Mouse (Mus musculus): Measurements from ENCODE around the gene Exoc3l2. TPM values are rescaled to one million over a fixed set of nuclear protein-coding genes. Genes with fewer than 3 reads are reported as not detected.

Gene Exoc3l2
- polyA plus RNA-seq, 1 experiment from 2014 or later, result 2.5 TPM

- Histone ChIP-seq H3K27ac (no peak overlapping the region), H3K9me3 (0 out of 2 replicates have a peak, but pooled peaks cover 2% of the 10 kb centered on the region), H3K36me3 (peaks cover 96% of the 10 kb centered on the region), H3K4me3 (no peak overlapping the region), H3K27me3 (ENCODE audit: insufficient read depth, poor library complexity, severe bottlenecking) (no peaks in the 10 kb centered on the region), H3K4me1 (no peaks in the 10 kb centered on the region)
- WGBS, result 89% methylated on average over 2 of the region's 2 CpGs
- no peak for DNase-seq (ENCODE audit: low spot score)
These were observed 26.9 kb upstream of the Exoc3l2 start for GRCm38 (mm10) chr7:19436276-19436675.

GRCm38 (mm10) chr7:19437048-19437447 is 26.1 kb upstream of the Exoc3l2 start:
- no peak for DNase-seq (ENCODE audit: low spot score)
- Histone ChIP-seq H3K27me3 (ENCODE audit: insufficient read depth, poor library complexity, severe bottlenecking) (no peaks in the 10 kb centered on the region), H3K27ac (no peak overlapping the region), H3K36me3 (peaks cover 96% of the 10 kb centered on the region), H3K4me1 (no peaks in the 10 kb centered on the region), H3K9me3 (0 out of 2 replicates have a peak, but pooled peaks cover 2% of the 10 kb centered on the region), H3K4me3 (no peak overlapping the region)
- 81% methylated on average over 9 of the region's 9 CpGs for WGBS

- Histone ChIP-seq H3K27me3 (ENCODE audit: insufficient read depth, poor library complexity, severe bottlenecking) (no peaks in the 10 kb centered on the region), H3K4me3 (no peak overlapping the region), H3K9me3 (no peaks in the 10 kb centered on the region), H3K36me3 (peaks cover 93% of the 10 kb centered on the region), H3K4me1 (no peaks in the 10 kb centered on the region), H3K27ac (no peak overlapping the region)
- no peak for DNase-seq (ENCODE audit: low spot score)
- 67% methylated on average over 9 of the region's 9 CpGs for WGBS
These were observed 21.6 kb upstream of the Exoc3l2 start for GRCm38 (mm10) chr7:19441448-19442091.

- Histone ChIP-seq H3K4me3 (no peak overlapping the region), H3K9me3 (no peaks in the 10 kb centered on the region), H3K27ac (no peak overlapping the region), H3K4me1 (no peaks in the 10 kb centered on the region), H3K27me3 (ENCODE audit: insufficient read depth, poor library complexity, severe bottlenecking) (no peaks in the 10 kb centered on the region), H3K36me3 (peaks cover 93% of the 10 kb centered on the region)
- no peak for DNase-seq (ENCODE audit: low spot score)
- 34% methylated on average over 3 of the region's 3 CpGs for WGBS
These were observed 19.8 kb upstream of the Exoc3l2 start for GRCm38 (mm10) chr7:19443344-19443743.

- Histone ChIP-seq H3K4me3 (no peak overlapping the region), H3K36me3 (peaks cover 97% of the 10 kb centered on the region), H3K27ac (no peak overlapping the region), H3K27me3 (ENCODE audit: insufficient read depth, poor library complexity, severe bottlenecking) (no peaks in the 10 kb centered on the region), H3K9me3 (no peaks in the 10 kb centered on the region), H3K4me1 (no peaks in the 10 kb centered on the region)
- WGBS, result 80% methylated on average over 12 of the region's 12 CpGs
- DNase-seq (ENCODE audit: low spot score), result no peak
These were observed 18.3 kb upstream of the Exoc3l2 start for GRCm38 (mm10) chr7:19444801-19445200.

GRCm38 (mm10) chr7:19447689-19448088 is 15.4 kb upstream of the Exoc3l2 start:
- no peak overlapping the region for H3K4me3 ChIP-seq
- 89% methylated on average over 16 of the region's 16 CpGs for WGBS
- no peak overlapping the region for H3K27ac ChIP-seq
- peaks cover 97% of the 10 kb centered on the region for H3K36me3 ChIP-seq
- H3K9me3 ChIP-seq, result no peaks in the 10 kb centered on the region
- no peaks in the 10 kb centered on the region for H3K4me1 ChIP-seq
- DNase-seq (ENCODE audit: low spot score), result no peak
- no peaks in the 10 kb centered on the region for H3K27me3 ChIP-seq (ENCODE audit: insufficient read depth, poor library complexity, severe bottlenecking)

GRCm38 (mm10) chr7:19449165-19449564 is 14.0 kb upstream of the Exoc3l2 start:
- Histone ChIP-seq H3K27ac (no peak overlapping the region), H3K4me3 (no peak overlapping the region), H3K9me3 (no peaks in the 10 kb centered on the region), H3K36me3 (peaks cover 93% of the 10 kb centered on the region), H3K4me1 (no peaks in the 10 kb centered on the region; the same call in 1 of the 2 replicates), H3K27me3 (ENCODE audit: insufficient read depth, poor library complexity, severe bottlenecking) (no peaks in the 10 kb centered on the region)
- no peak for DNase-seq (ENCODE audit: low spot score)
- 77% methylated on average over 12 of the region's 12 CpGs for WGBS

- H3K27me3 ChIP-seq (ENCODE audit: insufficient read depth, poor library complexity, severe bottlenecking), result no peaks in the 10 kb centered on the region
- no peak overlapping the region for H3K4me3 ChIP-seq
- H3K27ac ChIP-seq, result no peak overlapping the region
- H3K36me3 ChIP-seq, result peaks cover 62% of the 10 kb centered on the region
- DNase-seq (ENCODE audit: low spot score), result no peak
- no peaks in the 10 kb centered on the region for H3K9me3 ChIP-seq
- 89% methylated on average over 4 of the region's 4 CpGs for WGBS
- H3K4me1 ChIP-seq, result peaks cover 32% of the 10 kb centered on the region
These were observed 7.9 kb upstream of the Exoc3l2 start for GRCm38 (mm10) chr7:19455186-19455585.

- WGBS, result 65% methylated on average over 11 of the region's 11 CpGs
- H3K4me3 ChIP-seq, result 0 out of 2 replicates have a peak overlapping the region, but pooled peaks have one; percentile 19
- no peak for DNase-seq (ENCODE audit: low spot score)
- no peak overlapping the region for H3K27ac ChIP-seq
- peaks cover 32% of the 10 kb centered on the region for H3K4me1 ChIP-seq
- H3K36me3 ChIP-seq, result peaks cover 55% of the 10 kb centered on the region
- no peaks in the 10 kb centered on the region for H3K9me3 ChIP-seq
- H3K27me3 ChIP-seq (ENCODE audit: insufficient read depth, poor library complexity, severe bottlenecking), result no peaks in the 10 kb centered on the region
These were observed 7.2 kb upstream of the Exoc3l2 start for GRCm38 (mm10) chr7:19455819-19456495.

GRCm38 (mm10) chr7:19456628-19457027 is 6.5 kb upstream of the Exoc3l2 start:
- Histone ChIP-seq H3K4me3 (peak overlapping the region; percentile 99; the same call in 1 of the 2 replicates), H3K9me3 (no peaks in the 10 kb centered on the region), H3K36me3 (peaks cover 48% of the 10 kb centered on the region), H3K4me1 (peaks cover 32% of the 10 kb centered on the region), H3K27ac (no peak overlapping the region), H3K27me3 (ENCODE audit: insufficient read depth, poor library complexity, severe bottlenecking) (no peaks in the 10 kb centered on the region)
- 89% methylated on average over 7 of the region's 7 CpGs for WGBS
- no peak for DNase-seq (ENCODE audit: low spot score)

- H3K27me3 ChIP-seq (ENCODE audit: insufficient read depth, poor library complexity, severe bottlenecking), result no peaks in the 10 kb centered on the region
- peak overlapping the region; percentile 92 for H3K27ac ChIP-seq
- no peak for DNase-seq (ENCODE audit: low spot score)
- 7% methylated on average over 14 of the region's 14 CpGs for WGBS
- H3K4me1 ChIP-seq, result peaks cover 35% of the 10 kb centered on the region
- no peaks in the 10 kb centered on the region for H3K9me3 ChIP-seq
- H3K4me3 ChIP-seq, result peak overlapping the region; percentile 99
- H3K36me3 ChIP-seq, result peaks cover 39% of the 10 kb centered on the region
These were observed 5.6 kb upstream of the Exoc3l2 start for GRCm38 (mm10) chr7:19457414-19458071.

GRCm38 (mm10) chr7:19458072-19458486 is 5.1 kb upstream of the Exoc3l2 start:
- Histone ChIP-seq H3K9me3 (no peaks in the 10 kb centered on the region), H3K4me1 (peaks cover 40% of the 10 kb centered on the region), H3K27ac (peak overlapping the region; percentile 92), H3K36me3 (peaks cover 37% of the 10 kb centered on the region), H3K27me3 (ENCODE audit: insufficient read depth, poor library complexity, severe bottlenecking) (0 out of 2 replicates have a peak, but pooled peaks cover 3% of the 10 kb centered on the region), H3K4me3 (peak overlapping the region; percentile 99)
- DNase-seq (ENCODE audit: low spot score), result peak; percentile 91
- 0% methylated on average over 31 of the region's 31 CpGs for WGBS

- peak; percentile 92 for DNase-seq (ENCODE audit: low spot score)
- peaks cover 31% of the 10 kb centered on the region for H3K36me3 ChIP-seq
- peaks cover 9% of the 10 kb centered on the region; the same call in 1 of the 2 replicates for H3K27me3 ChIP-seq (ENCODE audit: insufficient read depth, poor library complexity, severe bottlenecking)
- under 1% methylated on average over 30 of the region's 42 CpGs for WGBS
- no peaks in the 10 kb centered on the region for H3K9me3 ChIP-seq
- H3K4me3 ChIP-seq, result peak within 1 kb of the TSS; percentile 99
- H3K4me1 ChIP-seq, result peaks cover 43% of the 10 kb centered on the region
- H3K27ac ChIP-seq, result peak within 1 kb of the TSS; percentile 92
These were observed 4.5 kb upstream of the Exoc3l2 start, which contains the start of gene Mark4 for GRCm38 (mm10) chr7:19458591-19459111. Gene Mark4 (minus strand): TSS chr7:19458821.
